Mouse (Mus musculus) cortical plate, adult 2 months (tissue): Measurements from ENCODE around the gene Myo5a.

Source experiments
- CTCF ChIP-seq: fragments of 200-500 bp; IDR thresholded peaks from 2 replicates; pipeline ENCODE4 v1.5.1; 2011; ENCODE audit warnings: mild to moderate bottlenecking, control low read depth, low read length; ENCODE audit not compliant: insufficient read depth; ENCODE audit errors: extremely low read depth
- POLR2A ChIP-seq: fragments of 200-500 bp; IDR thresholded peaks from 2 replicates; pipeline ENCODE4 v1.6.1; 2011; ENCODE audit warnings: mild to moderate bottlenecking, low read length, control low read depth; ENCODE audit not compliant: insufficient read depth; ENCODE audit errors: extremely low read depth

- TF ChIP-seq CTCF (no peak), POLR2A (no peak)
Observed at GRCm38 (mm10) chr9:75032408-75032807, 38.4 kb upstream of the Myo5a start.
